Mouse (Mus musculus) heart, postnatal 25 days (tissue): ENCODE data around the gene 5430402E10Rik. TPM values are rescaled to one million over a fixed set of nuclear protein-coding genes. Genes with fewer than 3 reads are reported as not detected.
"Not testable (repeated sequence)": the region's sequence is repeated elsewhere in the genome, so short reads cannot be mapped to it uniquely, and the experiment has no call there.

Experiments used
- DNase-seq: peaks from one replicate; pipeline ENCODE4 v3.0.0; 2022; ENCODE audit warnings: low spot score
- intact Hi-C: fragments of 180-260 bp; cut with DNase I; formaldehyde crosslinking; loops from one replicate; pipeline ENCODE4 v1.15.1; 2025
- total RNA-seq, 2 experiments: library from RNA; stranded (reverse); gene quantifications; 2 replicates each; pipeline ENCODE4 v1.2.3; 2021

Gene 5430402E10Rik
- total RNA-seq: not detected

GRCm38 (mm10) chrX:77924962-77925361 lies at the start of gene 5430402E10Rik:
5430402E10Rik (minus strand) TSS chrX:77925062.
- DNase-seq, intact Hi-C loops: not testable (repeated sequence)

GRCm38 (mm10) chrX:77880033-77880432 lies 44.8 kb downstream of the 5430402E10Rik start:
- DNase-seq, intact Hi-C loops: not testable (repeated sequence)

Other genes with a start within 250 kb of the 5430402E10Rik start
- gene Prkx, start 128.8 kb downstream of the 5430402E10Rik start, total RNA-seq: 10 to 100 TPM; 14.9 to 15.4 TPM
- gene Pbsn, start 71.4 kb downstream of the 5430402E10Rik start, total RNA-seq: not detected
- not detected for gene Gm14744, start 60.3 kb downstream of the 5430402E10Rik start, total RNA-seq
- not detected for gene Obp1a, start 166.3 kb upstream of the 5430402E10Rik start, total RNA-seq
- gene Gm5938, start 200.4 kb upstream of the 5430402E10Rik start, total RNA-seq: not detected